Mouse (Mus musculus) heart, adult 2 months (tissue): ENCODE measurements around the gene Smim20.

Experiments
- CTCF ChIP-seq: fragments of 200-600 bp; IDR thresholded peaks from 2 replicates; pipeline ENCODE4 v1.8.1; 2022; ENCODE audit warnings: antibody characterized with exemption, mild to moderate bottlenecking, moderate library complexity
- EP300 ChIP-seq: fragments of 200-500 bp; IDR thresholded peaks from 2 replicates; pipeline ENCODE4 v1.6.1; 2011; ENCODE audit warnings: low read depth, low read length, control low read depth; ENCODE audit not compliant: insufficient read depth

DNA sequence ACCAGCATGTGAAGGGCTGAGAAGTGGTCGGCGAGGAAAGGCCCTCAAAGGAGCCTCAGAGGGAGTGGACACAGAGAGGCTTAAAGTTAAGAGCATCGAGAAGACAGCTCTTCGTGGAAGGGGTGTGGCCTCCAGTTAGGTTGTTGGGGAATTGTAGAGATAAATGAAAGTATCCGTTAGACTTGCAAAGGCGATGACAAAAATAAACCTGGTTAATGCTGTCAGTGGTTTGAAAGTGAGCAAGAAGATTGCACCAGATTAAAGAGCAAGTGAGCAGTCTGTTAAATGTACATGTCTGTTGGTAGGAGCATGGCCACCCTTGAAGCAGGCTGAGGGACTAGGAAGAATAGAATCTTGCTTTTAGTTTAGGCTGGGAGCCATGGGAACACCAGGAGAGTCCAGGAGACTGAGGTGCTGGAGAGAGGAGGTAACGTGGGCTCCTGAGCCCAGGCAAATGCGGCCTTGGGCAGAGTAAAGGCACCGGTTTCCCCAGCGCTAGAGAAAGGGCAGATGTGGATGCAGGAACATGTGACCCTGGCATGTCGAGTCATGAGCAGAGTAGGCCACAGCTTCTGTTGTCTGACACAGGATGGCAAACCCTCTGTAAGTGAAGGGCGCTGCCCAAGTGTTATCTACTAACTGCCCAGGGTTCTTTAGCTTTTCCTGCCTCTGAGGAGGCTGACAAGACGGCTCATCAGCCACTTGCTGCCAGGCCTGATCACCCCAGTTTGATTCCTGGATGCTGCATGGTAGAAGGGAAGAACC, 4.2 kb downstream of the Smim20 start:
- TF ChIP-seq CTCF (no peak), EP300 (no peak)
